Mouse (Mus musculus) liver, adult 2 months (tissue): ENCODE data around the gene Gpr150. TPM values are rescaled to one million over a fixed set of nuclear protein-coding genes. Genes with fewer than 3 reads are reported as not detected.
A peak's percentile ranks its signal among the peaks of the same experiment; 100 is the strongest.

Source experiments
- DNase-seq: peaks from one replicate; pipeline ENCODE4 v3.0.0-alpha.2; 2011; ENCODE audit warnings: low read depth, low spot score; ENCODE audit errors: extremely low read depth
- H3K27ac ChIP-seq: fragments of 200-500 bp; replicated peaks from 2 replicates; pipeline ENCODE4 v1.5.1; 2012; ENCODE audit warnings: low read depth, mild to moderate bottlenecking, control low read depth, inconsistent platforms, low read length; ENCODE audit not compliant: insufficient read depth
- H3K27me3 ChIP-seq: fragments of 200-500 bp; 2 replicates; pipeline ENCODE4 v1.6.1; 2012; ENCODE audit warnings: mild to moderate bottlenecking, moderate library complexity, low read length, inconsistent platforms; ENCODE audit not compliant: control insufficient read depth, insufficient read depth
- H3K36me3 ChIP-seq: fragments of 200-500 bp; 2 replicates; pipeline ENCODE4 v1.6.1; 2012; ENCODE audit warnings: low read length, inconsistent platforms; ENCODE audit not compliant: control insufficient read depth, insufficient read depth
- H3K4me1 ChIP-seq: fragments of 200-500 bp; 2 replicates; pipeline ENCODE4 v1.6.1; 2011; ENCODE audit warnings: low read length; ENCODE audit not compliant: control insufficient read depth, insufficient read depth
- H3K4me3 ChIP-seq: fragments of 200-500 bp; 2 replicates; pipeline ENCODE4 v1.5.1; 2011; ENCODE audit warnings: low read depth, mild to moderate bottlenecking, control low read depth, low read length, moderate library complexity; ENCODE audit not compliant: insufficient read depth
- H3K79me2 ChIP-seq: fragments of 200-500 bp; 2 replicates; pipeline ENCODE4 v1.6.1; 2012; ENCODE audit warnings: inconsistent platforms, mild to moderate bottlenecking, low read length, moderate library complexity; ENCODE audit not compliant: control insufficient read depth, insufficient read depth
- H3K9ac ChIP-seq: fragments of 200-500 bp; 2 replicates; pipeline ENCODE4 v1.6.1; 2012; ENCODE audit warnings: low read depth, mild to moderate bottlenecking, control low read depth, inconsistent platforms, low read length
- CTCF ChIP-seq: fragments of 200-500 bp; IDR thresholded peaks from 2 replicates; pipeline ENCODE4 v1.5.1; 2011; ENCODE audit warnings: low read depth, low read length, control low read depth
- POLR2A ChIP-seq: fragments of 200-500 bp; IDR thresholded peaks from 2 replicates; pipeline ENCODE4 v1.6.1; 2011; ENCODE audit warnings: low read length, control low read depth; ENCODE audit not compliant: insufficient read depth; ENCODE audit errors: extremely low read depth
- WGBS: fragments of 180-500 bp; shearing (Covaris S2); methylation state at CpG from one replicate; pipeline ENCODE4 v1.1.7; 2018; 5-methylcytosine and 5-hydroxymethylcytosine counted together
- polyA plus RNA-seq: library from polyadenylated mRNA; depleted of rRNA; stranded (reverse); fragments of >200 nt; gene quantifications from 2 replicates; pipeline ENCODE4 v1.2.3, GENCODE M21; 2012; rRNA removed
- total RNA-seq: library from RNA; depleted of rRNA; stranded (reverse); fragments of >200 nt; gene quantifications from 2 replicates; pipeline ENCODE4 v1.2.3, GENCODE M21; 2014; rRNA removed

The Gpr150 gene
- total RNA-seq (not detected in 2 replicates), polyA plus RNA-seq (not detected in 2 replicates)

- Histone ChIP-seq H3K79me2 (no peaks in the 10 kb centered on the region), H3K27me3 (peaks cover 12% of the 10 kb centered on the region), H3K4me1 (peaks cover 9% of the 10 kb centered on the region), H3K4me3 (peak within 1 kb of the TSS; percentile 62; the same call in 1 of the 2 replicates), H3K27ac (no peak within 1 kb of the TSS), H3K36me3 (no peaks in the 10 kb centered on the region; the same call in 1 of the 2 replicates), H3K9ac (0 out of 2 replicates have a peak within 1 kb of the TSS, but pooled peaks have one; percentile 16)
- no peak for DNase-seq
- WGBS, result 27% methylated on average over 10 of the region's 10 CpGs
- TF ChIP-seq CTCF, result no peak
- no peak for TF ChIP-seq POLR2A
Observed at GRCm38 (mm10) chr13:76056896-76057266, at the start of gene Gpr150. Gene Gpr150 (minus strand): TSS chr13:76056996.

DNA sequence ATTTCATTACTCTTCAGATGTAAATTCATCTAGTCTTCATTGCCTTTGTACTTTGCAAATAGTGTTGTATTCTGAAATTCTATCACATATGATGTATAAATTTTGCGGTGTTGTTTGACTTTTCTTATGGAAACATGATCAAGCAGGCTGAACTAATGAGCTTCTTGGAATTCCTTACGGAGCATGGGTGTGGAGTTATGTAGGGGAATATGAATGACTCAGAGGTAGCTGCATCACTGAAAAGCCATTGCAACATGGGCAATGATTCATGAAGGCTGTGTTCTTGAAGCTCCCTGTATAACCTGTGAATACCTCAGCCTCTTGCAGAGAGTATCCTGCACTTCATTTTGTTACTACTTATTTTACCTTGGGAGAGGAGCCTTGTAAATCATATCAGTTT lies 45.2 kb upstream of the Gpr150 start:
- peaks cover 5% of the 10 kb centered on the region; the same call in 1 of the 2 replicates for H3K79me2 ChIP-seq
- H3K4me3 ChIP-seq, result no peak overlapping the region
- peaks cover 7% of the 10 kb centered on the region for H3K36me3 ChIP-seq
- over 99% methylated on average over 2 of the region's 2 CpGs for WGBS
- no peak for DNase-seq
- peaks cover 5% of the 10 kb centered on the region for H3K4me1 ChIP-seq
- no peak for TF ChIP-seq CTCF
- no peak for TF ChIP-seq POLR2A
- no peaks in the 10 kb centered on the region for H3K27me3 ChIP-seq
- H3K9ac ChIP-seq, result no peak overlapping the region
- H3K27ac ChIP-seq, result no peak overlapping the region

GRCm38 (mm10) chr13:76098493-76099303 lies 41.9 kb upstream of the Gpr150 start, which contains the start of the genes Arsk and Ttc37:
Gene Arsk (minus strand): TSS chr13:76098660.
Gene Ttc37 (plus strand): TSS chr13:76098734.
- WGBS, result under 1% methylated on average over 34 of the region's 34 CpGs
- Histone ChIP-seq H3K27me3 (no peaks in the 10 kb centered on the region), H3K27ac (peak within 1 kb of the TSS; percentile 73), H3K4me1 (peaks cover 5% of the 10 kb centered on the region), H3K9ac (peak within 1 kb of the TSS; percentile 78), H3K79me2 (peaks cover 5% of the 10 kb centered on the region; the same call in 1 of the 2 replicates), H3K36me3 (no peaks in the 10 kb centered on the region; the same call in 1 of the 2 replicates), H3K4me3 (peak within 1 kb of the TSS; percentile 84)
- TF ChIP-seq CTCF (no peak), POLR2A (no peak)
- DNase-seq, result peak; percentile 97

DNA sequence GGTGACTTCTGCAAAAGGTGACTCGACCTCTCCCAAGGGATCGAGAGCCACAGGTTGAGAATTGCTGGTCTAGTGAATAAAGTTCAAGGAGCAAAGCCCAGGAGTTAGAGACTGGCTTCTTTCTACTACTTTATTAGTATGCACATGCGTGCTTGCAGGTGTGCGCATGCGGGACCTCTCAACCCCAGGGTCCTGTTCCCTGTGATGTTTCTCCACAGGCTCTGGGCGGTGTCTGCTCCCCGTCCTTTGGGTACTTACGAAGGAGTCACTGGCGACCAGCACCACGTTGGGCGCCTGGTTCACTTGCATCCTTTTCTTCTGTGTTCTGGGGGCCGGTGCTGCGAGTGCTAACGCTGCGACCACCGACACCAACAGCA lies 41.3 kb upstream of the Gpr150 start:
- TF ChIP-seq CTCF (no peak), POLR2A (no peak)
- peak overlapping the region; percentile 73 for H3K27ac ChIP-seq
- peak; percentile 71 for DNase-seq
- H3K36me3 ChIP-seq, result no peaks in the 10 kb centered on the region; the same call in 1 of the 2 replicates
- peak overlapping the region; percentile 78 for H3K9ac ChIP-seq
- no peaks in the 10 kb centered on the region for H3K27me3 ChIP-seq
- H3K79me2 ChIP-seq, result peaks cover 5% of the 10 kb centered on the region; the same call in 1 of the 2 replicates
- H3K4me1 ChIP-seq, result peaks cover 5% of the 10 kb centered on the region
- WGBS, result 1% methylated on average over 16 of the region's 16 CpGs
- H3K4me3 ChIP-seq, result peak overlapping the region; percentile 84

GRCm38 (mm10) chr13:76074323-76074722 lies 17.5 kb upstream of the Gpr150 start:
- DNase-seq, result no peak
- no peak overlapping the region for H3K9ac ChIP-seq
- no peaks in the 10 kb centered on the region for H3K27me3 ChIP-seq
- no peak overlapping the region for H3K27ac ChIP-seq
- H3K4me1 ChIP-seq, result no peaks in the 10 kb centered on the region
- H3K79me2 ChIP-seq, result no peaks in the 10 kb centered on the region
- H3K36me3 ChIP-seq, result peaks cover 5% of the 10 kb centered on the region
- H3K4me3 ChIP-seq, result no peak overlapping the region
- TF ChIP-seq POLR2A (no peak), CTCF (no peak)
- 74% methylated on average over 1 of the region's 1 CpGs for WGBS
